Mouse (Mus musculus): ENCODE data around the gene Eipr1.

GRCm38 (mm10) chr12:28773815-28774214 is 22.2 kb downstream of the Eipr1 start:
- no peak for TF ChIP-seq CTCF (IDR thresholded peaks at IDR 0.05; ENCODE audit: insufficient read depth, low read length)
- TF ChIP-seq POLR2A (IDR thresholded peaks at IDR 0.05; ENCODE audit: borderline replicate concordance, extremely low read depth, low read depth, low read length), result no peak
